Mouse (Mus musculus) G1E (cell line): ENCODE data around the gene Rprd2.

ENCODE experiments used
- CTCF ChIP-seq: IDR thresholded peaks from 2 replicates; pipeline ENCODE4 v1.5.1; 2012; ENCODE audit warnings: low read depth, low read length, inconsistent platforms, mixed read lengths
- GATA1 ChIP-seq: IDR thresholded peaks from 2 replicates; pipeline ENCODE4 v1.6.1; 2012; ENCODE audit warnings: borderline replicate concordance, low read length, inconsistent platforms, mixed read lengths

DNA sequence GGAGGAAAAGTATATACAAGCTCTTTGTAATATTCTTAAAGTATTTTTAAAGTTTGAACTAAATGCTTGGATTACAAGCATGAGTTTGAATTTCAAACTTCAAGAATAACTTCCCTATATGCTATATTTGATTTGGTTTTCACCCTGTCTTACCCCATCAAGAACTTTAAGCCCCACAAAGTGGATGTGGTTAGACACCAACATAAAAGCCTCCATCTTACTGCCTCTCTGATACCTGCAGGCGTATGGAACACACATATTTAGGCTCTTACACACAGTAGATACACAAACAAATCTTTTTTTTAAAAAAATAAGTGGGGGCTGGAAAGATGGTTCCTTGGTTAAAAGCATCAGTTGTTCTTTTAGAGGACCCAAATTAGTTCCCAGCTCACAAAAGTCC, 24.4 kb downstream of the Rprd2 start:
- TF ChIP-seq CTCF (no peak), GATA1 (no peak)
